Mouse (Mus musculus) brain, embryonic 14.5 days (tissue): ENCODE data around the gene Serpinb7.

Source experiments
- CTCF ChIP-seq: fragments of 200-500 bp; IDR thresholded peaks from 2 replicates; pipeline ENCODE4 v1.5.1; 2012; ENCODE audit warnings: inconsistent platforms, mild to moderate bottlenecking, moderate library complexity, borderline replicate concordance; ENCODE audit not compliant: insufficient read depth, insufficient read length; ENCODE audit errors: extremely low read depth
- POLR2A ChIP-seq: fragments of 200-500 bp; IDR thresholded peaks from 2 replicates; pipeline ENCODE4 v1.6.1; 2012; ENCODE audit warnings: mild to moderate bottlenecking, inconsistent platforms, borderline replicate concordance; ENCODE audit not compliant: poor library complexity, insufficient read depth, insufficient read length, severe bottlenecking; ENCODE audit errors: extremely low read depth

GRCm38 (mm10) chr1:107399355-107399754, at the start of gene Serpinb7:
- TF ChIP-seq POLR2A (no peak), CTCF (no peak)
